Mouse (Mus musculus) heart, adult 2 months (tissue): Measurements from ENCODE around the gene Ssrp1.

ENCODE experiments used
- EP300 ChIP-seq: fragments of 200-500 bp; IDR thresholded peaks from 2 replicates; pipeline ENCODE4 v1.6.1; 2011; ENCODE audit warnings: low read depth, low read length, control low read depth; ENCODE audit not compliant: insufficient read depth
- POLR2A ChIP-seq: fragments of 200-500 bp; IDR thresholded peaks from 2 replicates; pipeline ENCODE4 v1.6.1; 2011; ENCODE audit warnings: mild to moderate bottlenecking, low read depth, low read length, control low read depth; ENCODE audit not compliant: insufficient read depth

- TF ChIP-seq EP300 (no peak), POLR2A (no peak)
Observed at GRCm38 (mm10) chr2:85070086-85070485, 33.1 kb downstream of the Ssrp1 start.
